Mouse (Mus musculus): Measurements from ENCODE around the gene Ppfibp1. TPM values are rescaled to one million over a fixed set of nuclear protein-coding genes. Genes with fewer than 3 reads are reported as not detected.

Ppfibp1 gene
- total RNA-seq, 2 experiments from 2014 or later, result 78.5 to 106 TPM

GRCm38 (mm10) chr6:146979115-146979744 lies 90.9 kb downstream of the Ppfibp1 start:
- intact Hi-C loops (cut with DNase I), result loop anchor here (1.0 kb wide), 1 partner anchor 146 kb away; no protein-coding TSS in a partner anchor
- DNase-seq, result no peak

GRCm38 (mm10) chr6:146979953-146980352 lies 91.7 kb downstream of the Ppfibp1 start:
- intact Hi-C loops (cut with DNase I), result loop anchor here (1.0 kb wide), 1 partner anchor 147 kb away; no protein-coding TSS in a partner anchor
- DNase-seq, result no peak

DNA sequence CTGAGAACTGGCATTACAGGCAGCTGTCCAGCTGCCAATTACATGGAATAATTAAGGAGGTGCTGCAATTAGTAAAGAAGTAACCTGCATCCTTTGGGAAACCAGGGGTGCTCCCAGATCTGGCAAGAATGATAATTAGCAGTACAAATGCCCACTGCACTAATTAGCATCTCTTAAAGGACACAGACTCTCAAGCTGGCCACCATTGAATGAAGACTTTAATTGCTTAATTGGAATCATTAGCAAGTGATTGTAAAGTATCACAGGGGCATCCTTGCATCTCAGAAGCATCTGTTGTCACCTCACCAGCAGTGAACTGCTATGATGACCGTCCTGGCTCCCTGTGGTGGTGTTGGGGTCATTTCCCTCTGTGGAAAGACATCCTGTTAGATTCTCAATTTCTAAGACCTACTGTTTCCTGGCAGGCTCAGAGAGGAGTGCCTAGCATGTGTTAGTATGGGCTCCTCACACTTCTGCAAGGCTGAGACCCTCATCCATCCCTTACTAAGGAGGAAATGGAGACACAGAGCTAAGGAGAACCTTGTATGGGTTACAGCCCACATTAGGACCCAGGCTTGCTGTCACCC lies 93.1 kb downstream of the Ppfibp1 start:
- no peak for DNase-seq
- intact Hi-C loops (cut with DNase I), result no loop called here

DNA sequence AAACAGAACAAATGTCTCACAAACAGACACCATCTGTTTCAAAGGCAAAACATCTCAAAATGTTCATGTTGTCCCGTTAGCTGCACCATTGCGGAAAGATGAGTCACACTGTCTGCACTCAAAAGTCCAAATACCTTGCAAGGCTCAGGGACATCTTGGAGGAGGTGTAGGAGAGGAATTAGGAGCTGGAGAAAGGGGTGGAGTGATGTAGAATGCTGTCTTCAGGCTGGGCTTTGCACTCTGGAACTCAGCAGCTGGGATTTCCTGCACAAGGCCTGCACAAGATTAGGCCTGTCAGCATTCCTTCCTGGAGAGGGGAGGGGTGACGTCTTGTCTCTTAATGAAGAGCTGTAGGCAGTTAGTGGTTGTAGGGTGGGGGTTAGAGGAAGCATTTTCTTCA lies 96.3 kb downstream of the Ppfibp1 start:
- no peak for DNase-seq
- intact Hi-C loops (cut with DNase I), result no loop called here

GRCm38 (mm10) chr6:146994236-146994635 lies 105.9 kb downstream of the Ppfibp1 start:
- DNase-seq, result peak; percentile 71 to 84
- intact Hi-C loops (cut with DNase I), result loop anchor here (1.0 to 2.0 kb wide), 2 partner anchors 161 to 169 kb away; no protein-coding TSS in a partner anchor

GRCm38 (mm10) chr6:146995391-146995790 lies 107.1 kb downstream of the Ppfibp1 start:
- DNase-seq, result no peak
- intact Hi-C loops (cut with DNase I), result loop anchor here (2.0 kb wide), 1 partner anchor 171 kb away; no protein-coding TSS in a partner anchor

DNA sequence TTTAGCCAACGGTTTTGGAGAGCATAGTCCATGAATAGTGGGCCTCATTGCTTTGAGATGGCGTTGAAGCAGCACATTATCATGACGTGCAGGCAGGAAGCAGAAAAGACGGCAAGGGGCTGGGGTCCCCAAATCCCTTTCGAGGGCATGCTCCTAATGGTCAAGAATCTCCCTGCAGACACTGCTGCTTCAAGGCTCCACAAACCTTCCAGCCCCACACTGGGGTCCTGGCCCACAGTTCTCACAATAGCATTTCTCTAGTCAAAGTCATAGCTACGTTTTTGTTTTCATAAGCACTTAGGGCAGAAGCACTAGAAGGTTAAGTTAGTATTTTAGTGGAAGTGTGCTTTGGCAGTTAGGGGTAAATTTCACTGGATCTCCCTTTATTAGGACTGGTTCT lies 107.6 kb downstream of the Ppfibp1 start:
- intact Hi-C loops (cut with DNase I), result loop anchor here (2.0 kb wide), 1 partner anchor 171 kb away; no protein-coding TSS in a partner anchor
- DNase-seq, result no peak

GRCm38 (mm10) chr6:146997006-146997405 lies 108.7 kb downstream of the Ppfibp1 start:
- no peak for DNase-seq
- intact Hi-C loops (cut with DNase I), result no loop called here

DNA sequence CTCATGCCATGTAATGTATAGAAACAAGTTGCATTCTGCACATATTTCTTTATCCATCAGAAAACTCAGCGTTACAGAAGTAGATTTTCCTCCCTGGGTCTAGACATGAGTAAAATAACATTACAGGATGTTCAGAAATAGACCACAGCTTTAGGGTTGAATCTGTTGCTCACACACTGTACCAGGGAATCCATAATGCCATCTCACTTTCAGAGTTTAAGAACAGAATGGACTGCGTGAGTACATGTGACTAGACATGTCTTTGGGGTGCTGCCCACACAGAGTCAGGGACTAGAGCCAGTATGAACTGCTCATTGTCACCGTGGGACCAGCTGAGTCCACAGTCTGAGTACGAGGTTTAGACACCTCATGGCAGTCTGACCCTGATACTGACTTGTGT lies 110.4 kb downstream of the Ppfibp1 start:
- no peak for DNase-seq
- intact Hi-C loops (cut with DNase I), result no loop called here

DNA sequence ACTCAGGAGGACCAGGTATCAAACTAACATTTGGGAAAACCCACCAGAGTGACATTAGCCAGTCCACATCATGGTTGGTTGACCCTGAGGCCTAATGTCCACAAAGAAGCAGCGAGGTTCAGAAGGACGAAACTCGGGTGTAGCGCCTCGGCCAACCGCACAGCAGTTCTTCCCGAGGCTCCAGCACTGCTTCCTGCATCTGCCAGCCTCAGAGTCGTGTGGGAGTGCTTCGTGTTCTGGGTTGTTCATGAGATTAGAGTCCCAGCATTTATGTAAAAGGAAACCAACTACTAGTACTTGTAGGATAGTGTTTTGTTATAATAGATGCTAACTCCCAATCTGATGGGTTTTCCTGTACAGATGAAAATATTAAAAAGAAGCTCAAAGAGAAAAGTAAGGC lies 111.0 kb downstream of the Ppfibp1 start:
- intact Hi-C loops (cut with DNase I), result no loop called here
- DNase-seq, result no peak

- no peak for DNase-seq
- intact Hi-C loops (cut with DNase I), result no loop called here
Observed at GRCm38 (mm10) chr6:146999755-147000154, 111.5 kb downstream of the Ppfibp1 start.

DNA sequence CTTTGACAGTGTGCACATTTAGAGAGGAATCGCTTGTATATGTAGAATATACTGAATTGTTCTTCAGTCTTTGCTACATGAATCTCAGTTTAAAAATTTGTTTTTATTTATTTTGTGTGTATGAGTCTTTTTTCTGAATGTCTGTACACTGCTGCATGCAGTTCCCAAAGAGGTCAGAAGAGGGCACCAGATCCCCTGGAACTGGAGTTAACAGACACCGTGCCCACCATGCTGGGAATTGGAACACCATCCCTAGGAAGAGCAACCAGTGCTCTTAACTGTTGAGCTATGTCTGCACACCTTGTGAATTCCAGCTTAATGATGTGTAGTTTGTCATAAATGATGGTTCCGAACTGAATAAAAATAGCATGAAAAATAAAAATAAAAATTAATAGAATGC lies 119.9 kb downstream of the Ppfibp1 start:
- peak in 1 of 2 experiments; percentile 67 for DNase-seq

DNA sequence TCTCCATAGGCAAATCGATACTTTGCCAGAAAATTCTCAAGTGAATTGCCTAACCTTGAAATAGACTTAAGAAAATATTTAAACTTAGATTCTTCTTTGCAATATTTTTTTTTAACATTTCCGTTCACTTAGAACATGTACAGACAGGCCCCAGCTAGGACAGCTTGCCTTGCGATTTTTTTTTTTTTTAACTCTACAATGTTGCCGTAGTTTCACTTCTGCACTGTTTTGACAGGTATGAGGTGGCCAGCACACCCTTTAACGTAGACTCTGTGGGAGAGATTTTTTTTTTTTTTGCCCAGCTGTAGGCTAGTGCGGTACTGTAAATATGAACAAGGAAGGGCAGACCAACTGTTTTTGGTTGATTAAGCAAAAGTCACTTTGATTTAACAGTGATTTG lies 122.1 kb downstream of the Ppfibp1 start:
- no peak for DNase-seq
- intact Hi-C loops (cut with DNase I), result no loop called here

More for the DNA sequence above, 119.9 kb downstream of the Ppfibp1 start:
- intact Hi-C loops (cut with DNase I), result loop anchor here (5.0 kb wide), 2 partner anchors 804 to 944 kb away; no protein-coding TSS in a partner anchor

DNA sequence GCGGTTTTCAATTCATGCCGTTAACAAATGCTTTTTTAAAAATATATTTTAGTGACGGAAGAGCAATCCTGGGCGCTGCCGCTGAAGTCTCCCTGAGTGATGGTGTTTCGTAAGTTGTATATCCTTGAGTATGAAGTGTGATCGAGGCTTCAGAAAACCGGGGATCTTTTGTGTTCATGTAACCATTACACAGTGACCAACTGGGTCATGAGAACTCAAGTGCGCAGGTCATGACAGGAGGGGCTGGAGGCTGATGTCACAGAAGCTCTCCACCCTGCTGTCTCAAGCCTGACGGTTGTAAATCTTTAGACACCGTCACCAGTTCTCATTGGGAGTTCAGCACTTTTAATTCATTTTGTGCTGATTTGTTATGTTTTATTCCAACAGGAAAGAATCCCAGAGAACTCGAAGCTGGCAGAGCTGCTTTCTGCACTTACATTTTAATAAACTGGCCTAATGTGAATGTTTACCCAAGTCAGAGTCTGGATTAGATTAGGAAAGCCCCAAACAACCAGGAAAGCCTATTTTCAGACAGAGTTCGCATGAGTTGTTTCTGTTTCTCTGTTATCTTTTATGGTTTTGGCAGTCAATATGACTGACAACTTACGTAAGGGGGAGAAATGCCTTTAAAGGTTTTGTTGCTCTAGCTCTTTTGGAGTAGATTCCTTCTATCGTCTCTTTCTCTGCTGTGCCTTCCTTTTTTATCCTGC lies 122.7 kb downstream of the Ppfibp1 start:
- no peak for DNase-seq
- intact Hi-C loops (cut with DNase I), result no loop called here

DNA sequence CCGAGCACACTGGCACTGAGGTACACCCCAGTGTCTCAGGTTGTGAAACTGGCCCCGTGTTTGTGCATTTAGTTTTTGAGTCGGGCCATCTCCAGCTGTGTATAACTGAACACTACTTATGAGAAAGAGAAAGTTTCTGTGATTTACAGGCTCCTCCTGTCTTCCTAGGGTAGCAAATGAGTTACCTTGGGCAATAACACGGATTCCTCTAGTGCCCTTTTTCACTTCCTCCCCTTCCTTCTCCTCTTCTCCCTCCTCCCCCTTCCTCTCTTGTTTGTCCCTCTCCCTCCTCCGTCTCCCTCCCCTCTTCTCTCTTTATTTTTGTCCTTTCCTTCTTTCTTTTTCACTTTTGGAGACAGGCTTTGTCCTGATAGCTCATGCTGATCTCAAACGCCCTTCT lies 123.3 kb downstream of the Ppfibp1 start:
- intact Hi-C loops (cut with DNase I), result no loop called here
- no peak for DNase-seq

- intact Hi-C loops (cut with DNase I), result no loop called here
- DNase-seq, result no peak
Observed at GRCm38 (mm10) chr6:147011977-147012376, 123.7 kb downstream of the Ppfibp1 start.

DNA sequence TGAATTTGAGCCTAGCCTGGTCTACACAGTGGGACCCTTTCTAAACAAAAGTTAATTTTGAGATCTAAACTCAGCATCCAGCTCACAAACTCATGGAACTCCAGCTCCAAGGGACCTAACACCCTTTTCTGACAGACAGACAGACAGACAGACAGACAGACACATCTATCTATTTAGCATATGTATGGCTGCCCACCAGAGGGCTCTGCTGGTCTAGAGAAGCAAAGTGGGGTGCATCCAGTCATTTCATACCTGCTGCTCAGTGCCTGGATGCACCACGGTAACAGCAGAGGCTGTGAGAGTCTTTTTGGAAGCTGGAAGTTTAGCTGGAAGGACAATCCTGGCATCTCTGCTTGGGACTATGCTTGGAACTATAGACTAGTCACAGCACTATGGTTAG lies 125.3 kb downstream of the Ppfibp1 start:
- intact Hi-C loops (cut with DNase I), result no loop called here
- DNase-seq, result peak in 1 of 2 experiments; percentile 17

GRCm38 (mm10) chr6:147017906-147018305 lies 129.6 kb downstream of the Ppfibp1 start:
- intact Hi-C loops (cut with DNase I), result loop anchor here (5.0 kb wide), 2 partner anchors 99 to 224 kb away; no protein-coding TSS in a partner anchor
- DNase-seq, result no peak

- DNase-seq, result no peak
- intact Hi-C loops (cut with DNase I), result loop anchor here (5.0 kb wide), 2 partner anchors 99 to 224 kb away; no protein-coding TSS in a partner anchor
Observed at GRCm38 (mm10) chr6:147018364-147018763, 130.1 kb downstream of the Ppfibp1 start.

DNA sequence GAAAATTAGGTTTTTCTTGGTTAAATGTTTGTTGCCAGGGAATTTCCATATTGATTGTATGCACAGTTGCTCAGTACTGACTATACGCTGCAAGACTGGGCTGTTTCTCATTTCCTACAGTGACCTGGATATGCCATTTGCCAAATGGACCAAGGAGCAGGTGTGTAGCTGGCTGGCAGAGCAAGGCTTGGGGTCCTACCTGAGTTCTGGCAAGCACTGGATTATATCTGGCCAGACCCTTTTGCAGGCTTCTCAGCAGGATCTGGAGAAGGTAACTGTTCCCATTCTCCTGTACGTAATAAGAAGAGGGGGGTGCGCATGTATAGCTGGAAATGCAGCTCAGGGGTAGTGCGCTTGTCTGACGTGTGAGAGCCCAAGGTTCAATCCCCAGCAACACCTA lies 132.9 kb downstream of the Ppfibp1 start:
- intact Hi-C loops (cut with DNase I), result no loop called here
- DNase-seq, result no peak

GRCm38 (mm10) chr6:147022375-147023132 lies 134.3 kb downstream of the Ppfibp1 start:
- DNase-seq, result peak; percentile 37 to 51
- intact Hi-C loops (cut with DNase I), result no loop called here

Data from heart, postnatal 10 days (tissue).